Mouse (Mus musculus): ENCODE measurements around the gene Col12a1.

Gene Col12a1

GRCm38 (mm10) chr9:79718481-79719370 lies at the start of gene Col12a1:
Gene Col12a1, minus strand, starts transcription at chr9:79718831.
- DNase-seq (ENCODE audit: extremely low spot score, low read depth, low spot score) = no peak

- DNase-seq (ENCODE audit: extremely low spot score, low read depth, low spot score) = no peak
These were observed 48.4 kb upstream of the Col12a1 start for GRCm38 (mm10) chr9:79766991-79767545.

GRCm38 (mm10) chr9:79765329-79765728 lies 46.7 kb upstream of the Col12a1 start:
- no peak for DNase-seq (ENCODE audit: extremely low spot score, low read depth, low spot score)

- no peak for DNase-seq (ENCODE audit: extremely low spot score, low read depth, low spot score)
These were observed 43.9 kb upstream of the Col12a1 start for GRCm38 (mm10) chr9:79762519-79762918.

GRCm38 (mm10) chr9:79760076-79760475 lies 41.4 kb upstream of the Col12a1 start:
- DNase-seq (ENCODE audit: extremely low spot score, low read depth, low spot score) = peak; percentile 46

- DNase-seq (ENCODE audit: extremely low spot score, low read depth, low spot score) = peak; percentile 70
These were observed 40.9 kb upstream of the Col12a1 start, which contains the start of gene Cox7a2 for GRCm38 (mm10) chr9:79759385-79760005. Gene Cox7a2, minus strand, starts transcription at chr9:79759878.

GRCm38 (mm10) chr9:79755311-79755710 lies 36.7 kb upstream of the Col12a1 start:
- no peak for DNase-seq (ENCODE audit: extremely low spot score, low read depth, low spot score)

GRCm38 (mm10) chr9:79751846-79752245 lies 33.2 kb upstream of the Col12a1 start:
- DNase-seq (ENCODE audit: extremely low spot score, low read depth, low spot score) = no peak

GRCm38 (mm10) chr9:79750709-79751108 lies 32.1 kb upstream of the Col12a1 start:
- DNase-seq (ENCODE audit: extremely low spot score, low read depth, low spot score) = no peak

GRCm38 (mm10) chr9:79745036-79745435 lies 26.4 kb upstream of the Col12a1 start:
- DNase-seq (ENCODE audit: extremely low spot score, low read depth, low spot score) = no peak

- no peak for DNase-seq (ENCODE audit: extremely low spot score, low read depth, low spot score)
These were observed 17.0 kb upstream of the Col12a1 start for GRCm38 (mm10) chr9:79735608-79736007.

- DNase-seq (ENCODE audit: extremely low spot score, low read depth, low spot score) = no peak
These were observed 11.7 kb upstream of the Col12a1 start for GRCm38 (mm10) chr9:79730301-79730700.

- no peak for DNase-seq (ENCODE audit: extremely low spot score, low read depth, low spot score)
These were observed 4.5 kb upstream of the Col12a1 start for GRCm38 (mm10) chr9:79723090-79723489.

- no peak for DNase-seq (ENCODE audit: extremely low spot score, low read depth, low spot score)
These were observed 2.4 kb upstream of the Col12a1 start for GRCm38 (mm10) chr9:79721056-79721455.

- no peak for DNase-seq (ENCODE audit: extremely low spot score, low read depth, low spot score)
These were observed 1.5 kb upstream of the Col12a1 start for GRCm38 (mm10) chr9:79720143-79720542.

GRCm38 (mm10) chr9:79719451-79719850 lies 820 bp upstream of the Col12a1 start:
- DNase-seq (ENCODE audit: extremely low spot score, low read depth, low spot score) = no peak

GRCm38 (mm10) chr9:79717836-79718475 lies 675 bp downstream of the Col12a1 start:
- DNase-seq (ENCODE audit: extremely low spot score, low read depth, low spot score) = no peak

GRCm38 (mm10) chr9:79716909-79717835 lies 1.5 kb downstream of the Col12a1 start:
- no peak for DNase-seq (ENCODE audit: extremely low spot score, low read depth, low spot score)

- no peak for DNase-seq (ENCODE audit: extremely low spot score, low read depth, low spot score)
These were observed 2.1 kb downstream of the Col12a1 start for GRCm38 (mm10) chr9:79716496-79716895.

- DNase-seq (ENCODE audit: extremely low spot score, low read depth, low spot score) = no peak
These were observed 4.1 kb downstream of the Col12a1 start for GRCm38 (mm10) chr9:79714471-79715045.

Measured in hindlimb bud, embryonic 11.5 days (tissue).